Mouse (Mus musculus): ENCODE results near the gene Spin1. TPM values are rescaled to one million over a fixed set of nuclear protein-coding genes. Genes with fewer than 3 reads are reported as not detected.
"Not testable (repeated sequence)": the region's sequence is repeated elsewhere in the genome, so short reads cannot be mapped to it uniquely, and the experiment has no call there.

Gene Spin1
- total RNA-seq, 2 experiments from 2014 or later: 26.4 to 30.4 TPM

GRCm38 (mm10) chr13:51094323-51095195, 6.1 kb upstream of the Spin1 start:
- DNase-seq: no peak

- no peak for DNase-seq
Observed at GRCm38 (mm10) chr13:51095196-51095715, 5.4 kb upstream of the Spin1 start.

GRCm38 (mm10) chr13:51096644-51097043, 4.0 kb upstream of the Spin1 start:
- DNase-seq: no peak

- no peak for DNase-seq
Observed at GRCm38 (mm10) chr13:51099560-51100232, 984 bp upstream of the Spin1 start.

GRCm38 (mm10) chr13:51101016-51101776, 516 bp downstream of the Spin1 start:
- peak; percentile 52 for DNase-seq

- DNase-seq: no peak
Observed at GRCm38 (mm10) chr13:51101777-51102132, 1.1 kb downstream of the Spin1 start.

- no peak for DNase-seq
Observed at GRCm38 (mm10) chr13:51103111-51103725, 2.5 kb downstream of the Spin1 start.

GRCm38 (mm10) chr13:51103861-51104650, 3.4 kb downstream of the Spin1 start:
- no peak for DNase-seq

GRCm38 (mm10) chr13:51105861-51106655, 5.4 kb downstream of the Spin1 start:
- no peak for DNase-seq

GRCm38 (mm10) chr13:51106816-51107215, 6.1 kb downstream of the Spin1 start:
- no peak for DNase-seq

- no peak for DNase-seq
Observed at GRCm38 (mm10) chr13:51109517-51109916, 8.8 kb downstream of the Spin1 start.

- DNase-seq: not testable (repeated sequence)
Observed at GRCm38 (mm10) chr13:51114398-51114797, 13.7 kb downstream of the Spin1 start.

GRCm38 (mm10) chr13:51115762-51116161, 15.1 kb downstream of the Spin1 start:
- DNase-seq: no peak

- DNase-seq: no peak
Observed at GRCm38 (mm10) chr13:51120734-51121133, 20.1 kb downstream of the Spin1 start.

- no peak for DNase-seq
Observed at GRCm38 (mm10) chr13:51121966-51122365, 21.3 kb downstream of the Spin1 start.

- no peak for DNase-seq
Observed at GRCm38 (mm10) chr13:51122771-51123170, 22.1 kb downstream of the Spin1 start.

GRCm38 (mm10) chr13:51125357-51125756, 24.7 kb downstream of the Spin1 start:
- DNase-seq: no peak

- DNase-seq: no peak
Observed at GRCm38 (mm10) chr13:51127906-51128305, 27.2 kb downstream of the Spin1 start.

GRCm38 (mm10) chr13:51128417-51128816, 27.7 kb downstream of the Spin1 start:
- no peak for DNase-seq

- no peak for DNase-seq
Observed at GRCm38 (mm10) chr13:51131179-51131578, 30.5 kb downstream of the Spin1 start.
